Mouse (Mus musculus): ENCODE results near the gene Etfbkmt.

DNA sequence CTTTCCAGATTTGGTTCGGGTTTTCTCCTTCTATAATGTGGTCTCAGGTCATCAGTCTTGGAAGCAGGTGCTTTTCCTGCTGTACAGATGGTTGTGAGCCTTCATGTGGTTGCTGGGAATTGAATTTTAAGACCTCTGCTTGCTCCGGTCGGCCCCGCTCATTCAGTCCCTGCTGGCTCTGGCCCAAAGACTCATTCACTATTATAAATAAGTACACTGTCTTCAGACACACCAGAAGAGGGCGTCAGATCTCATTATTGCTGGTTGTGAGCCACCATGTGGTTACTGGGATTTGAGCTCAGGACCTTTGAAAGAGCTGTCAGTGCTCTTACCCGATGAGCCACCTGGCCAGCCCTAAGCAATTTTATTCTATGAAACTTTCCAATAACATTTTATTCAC is 44.3 kb upstream of the Etfbkmt start:
- TF ChIP-seq CHD2 (IDR thresholded peaks at IDR 0.05; ENCODE audit: low read depth, low read length) (no peak), ZC3H11A (IDR thresholded peaks at IDR 0.05; ENCODE audit: borderline replicate concordance, low read depth, low read length) (no peak), HCFC1 (IDR thresholded peaks at IDR 0.05; ENCODE audit: borderline replicate concordance, insufficient read depth, low read length) (no peak), ZNF384 (IDR thresholded peaks at IDR 0.05; ENCODE audit: low read depth, low read length) (no peak), MAFK (IDR thresholded peaks at IDR 0.05; ENCODE audit: insufficient read depth, low read depth, low read length) (no peak)
